Mouse (Mus musculus) common myeloid progenitor, adult 5-6 weeks (primary cell): ENCODE results near the gene Rsad1. TPM values are rescaled to one million over a fixed set of nuclear protein-coding genes. Genes with fewer than 3 reads are reported as not detected.

ENCODE experiments used
- ATAC-seq: replicated peaks from 2 replicates; pipeline ENCODE4 v1.8.0; 2016; ENCODE audit warnings: low read depth, mild to moderate bottlenecking, moderate TSS enrichment, inconsistent platforms; ENCODE audit not compliant: poor library complexity, severe bottlenecking
- total RNA-seq: library from RNA; stranded (forward); fragments of 200-1000, 187-1606 nt; gene quantifications from 2 replicates; pipeline ENCODE4 v1.2.3, GENCODE M21; 2017

The Rsad1 gene
- 6.2 and 10.6 TPM in 2 replicates for total RNA-seq

- ATAC-seq = peak; percentile 84
Measured at GRCm38 (mm10) chr11:94548888-94549690, at the start of gene Rsad1. Gene Rsad1 (minus strand): TSS chr11:94549255.

- no peak for ATAC-seq
Measured at GRCm38 (mm10) chr11:94598437-94599120, 49.5 kb upstream of the Rsad1 start.

GRCm38 (mm10) chr11:94597319-94597718, 48.3 kb upstream of the Rsad1 start:
- no peak for ATAC-seq

- ATAC-seq = peak; percentile 78
Measured at GRCm38 (mm10) chr11:94596311-94596852, 47.3 kb upstream of the Rsad1 start.

- ATAC-seq = no peak
Measured at GRCm38 (mm10) chr11:94587511-94587910, 38.5 kb upstream of the Rsad1 start.

GRCm38 (mm10) chr11:94585091-94585490, 36.0 kb upstream of the Rsad1 start:
- no peak for ATAC-seq

GRCm38 (mm10) chr11:94580111-94580740, 31.2 kb upstream of the Rsad1 start:
- no peak for ATAC-seq

GRCm38 (mm10) chr11:94576361-94576760, 27.3 kb upstream of the Rsad1 start:
- no peak for ATAC-seq

- ATAC-seq = no peak
Measured at GRCm38 (mm10) chr11:94575036-94575435, 26.0 kb upstream of the Rsad1 start.

- ATAC-seq = no peak
Measured at GRCm38 (mm10) chr11:94574560-94574959, 25.5 kb upstream of the Rsad1 start.

- ATAC-seq = no peak
Measured at GRCm38 (mm10) chr11:94571850-94572249, 22.8 kb upstream of the Rsad1 start.

GRCm38 (mm10) chr11:94570612-94571011, 21.6 kb upstream of the Rsad1 start:
- ATAC-seq = peak; percentile 38; the same call in 1 of the 2 replicates

- no peak for ATAC-seq
Measured at GRCm38 (mm10) chr11:94567326-94567725, 18.3 kb upstream of the Rsad1 start.

- no peak for ATAC-seq
Measured at GRCm38 (mm10) chr11:94566534-94566933, 17.5 kb upstream of the Rsad1 start.

GRCm38 (mm10) chr11:94565151-94565479, 16.1 kb upstream of the Rsad1 start:
- no peak for ATAC-seq

GRCm38 (mm10) chr11:94564437-94565150, 15.5 kb upstream of the Rsad1 start, which contains the start of gene Chad:
Gene Chad (plus strand): TSS chr11:94565047.
- ATAC-seq = peak; percentile 77

- ATAC-seq = peak; percentile 52
Measured at GRCm38 (mm10) chr11:94563821-94564220, 14.8 kb upstream of the Rsad1 start.

- ATAC-seq = no peak
Measured at GRCm38 (mm10) chr11:94563383-94563782, 14.3 kb upstream of the Rsad1 start.

- ATAC-seq = no peak
Measured at GRCm38 (mm10) chr11:94558226-94558625, 9.2 kb upstream of the Rsad1 start.

GRCm38 (mm10) chr11:94550442-94550744, 1.3 kb upstream of the Rsad1 start:
- ATAC-seq = peak; percentile 6; the same call in 1 of the 2 replicates
